Mouse (Mus musculus): ENCODE measurements around the gene Ccdc96. TPM values are rescaled to one million over a fixed set of nuclear protein-coding genes. Genes with fewer than 3 reads are reported as not detected.

The Ccdc96 gene
- total RNA-seq, 1 experiment from 2014 or later = 0.52 TPM

GRCm38 (mm10) chr5:36525216-36525615 lies 40.8 kb downstream of the Ccdc96 start:
- DNase-seq = no peak

- peak; percentile 46 for DNase-seq
Measured at GRCm38 (mm10) chr5:36526274-36526673, 41.9 kb downstream of the Ccdc96 start.

- DNase-seq = no peak
Measured at GRCm38 (mm10) chr5:36526921-36527320, 42.5 kb downstream of the Ccdc96 start.

- DNase-seq = no peak
Measured at GRCm38 (mm10) chr5:36529698-36530097, 45.3 kb downstream of the Ccdc96 start.

- DNase-seq = peak; percentile 98
Measured at GRCm38 (mm10) chr5:36530129-36530751, 45.9 kb downstream of the Ccdc96 start.

- no peak for DNase-seq
Measured at GRCm38 (mm10) chr5:36534455-36535030, 50.2 kb downstream of the Ccdc96 start.

- DNase-seq = no peak
Measured at GRCm38 (mm10) chr5:36535438-36536176, 51.2 kb downstream of the Ccdc96 start.

GRCm38 (mm10) chr5:36536424-36536823 lies 52.0 kb downstream of the Ccdc96 start:
- DNase-seq = no peak

Other genes starting within 250 kb of the Ccdc96 start
- 10.1 and 10.3 TPM in 2 replicates for gene Sorcs2, start 86.4 kb upstream of the Ccdc96 start, total RNA-seq (2021)
- 93.6 and 94.2 TPM in 2 replicates for gene Grpel1, start 19.6 kb upstream of the Ccdc96 start, total RNA-seq (2021)
- 36.4 and 37.6 TPM in 2 replicates for gene Tada2b, start 303 bp upstream of the Ccdc96 start, total RNA-seq (2021)
- 31.9 and 32.4 TPM in 2 replicates for gene Tbc1d14, start 108.7 kb downstream of the Ccdc96 start, total RNA-seq (2021)
- gene D5Ertd579e, start 211.4 kb downstream of the Ccdc96 start, total RNA-seq (2021) = 60.2 and 61.5 TPM in 2 replicates

All from adrenal gland, postnatal 14 days (tissue).